Mouse (Mus musculus): Measurements from ENCODE around the gene Mob3a. TPM values are rescaled to one million over a fixed set of nuclear protein-coding genes. Genes with fewer than 3 reads are reported as not detected.

Mob3a gene
- total and polyA plus RNA-seq, 3 experiments: 56.9 to 84.2 (median 71.4) TPM

DNA sequence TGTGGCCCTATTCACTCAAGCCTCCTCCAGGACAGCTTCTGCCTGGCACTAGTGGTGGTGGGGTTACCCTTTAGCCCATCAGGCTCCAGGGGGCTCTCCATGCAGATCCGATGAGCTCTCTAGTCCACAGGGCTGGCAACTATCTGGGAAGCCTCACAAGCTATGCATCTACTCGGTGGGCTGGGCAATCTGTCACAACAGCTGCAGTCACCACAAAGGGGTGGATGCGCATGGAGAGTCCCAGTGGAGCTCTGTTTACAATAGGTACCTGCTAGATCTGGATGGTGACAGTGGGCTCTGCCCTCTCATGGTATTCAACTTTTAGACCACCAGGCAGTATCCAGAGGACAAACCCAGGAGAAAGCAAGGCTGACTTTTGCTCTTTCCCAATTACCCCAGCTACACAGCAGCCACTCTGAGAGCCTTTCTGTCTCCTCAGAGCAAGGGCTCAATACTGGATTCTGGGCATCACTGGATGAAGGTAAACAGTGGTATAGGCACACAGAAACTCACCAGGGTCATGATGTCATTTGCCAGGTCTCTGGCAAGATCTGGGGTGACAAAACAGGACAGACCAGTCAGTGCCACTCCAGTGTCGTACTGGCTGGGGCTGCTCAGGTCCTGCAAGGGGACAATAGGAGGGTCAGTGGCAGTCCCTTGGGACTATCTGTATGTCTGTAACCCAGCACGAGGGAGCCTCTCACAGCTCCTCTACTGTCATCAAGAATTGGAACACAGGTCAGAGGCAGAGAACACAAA is 25.8 kb upstream of the Mob3a start:
- H3K4me1 ChIP-seq (ENCODE audit: control insufficient read depth in 1 of 2, insufficient read depth in 2 of 2): 0 out of 4 replicates have a peak, but pooled peaks cover 0 to under 1% of the 10 kb centered on the region in 2 experiments
- peaks cover 87 to 93% of the 10 kb centered on the region in 2 experiments for H3K36me3 ChIP-seq (replicated peaks in 1 of 2; ENCODE audit: control insufficient read depth in 1 of 2, insufficient read depth in 1 of 2, low read length in 1 of 2)
- H3K9ac ChIP-seq (ENCODE audit: insufficient read depth, low read depth): no peak overlapping the region
- no peaks in the 10 kb centered on the region for H3K27me3 ChIP-seq (replicated peaks)
- H3K27ac ChIP-seq (ENCODE audit: insufficient read depth, low read depth): no peak overlapping the region
- H3K4me3 ChIP-seq (replicated peaks in 1 of 3; ENCODE audit: low read depth in 2 of 3, low read length in 2 of 3, poor library complexity in 1 of 3): no peak overlapping the region
- dilution Hi-C loops (cut with MboI; ENCODE audit: extremely low pct_ligation_motif_present, extremely low pct_unique_long_range_greater_than_20kb, low sequenced_read_pairs) (no loop called here), in situ Hi-C loops (cut with MboI; ENCODE audit: low pct_ligation_motif_present, low pct_unique_long_range_greater_than_20kb, low sequenced_read_pairs) (no loop called here)
- H3K9me3 ChIP-seq (replicated peaks; ENCODE audit: low read length): no peaks in the 10 kb centered on the region
- TF ChIP-seq RCOR1 (conservative IDR thresholded peaks at IDR 0.05; ENCODE audit: low read depth, low read length): no peak
- TF ChIP-seq RAD21 (IDR thresholded peaks at IDR 0.05; ENCODE audit: low read depth, low read length): no peak
- TF ChIP-seq MEF2A (IDR thresholded peaks at IDR 0.05; ENCODE audit: borderline replicate concordance, low read depth, low read length): no peak
- no peak for TF ChIP-seq ZC3H11A (IDR thresholded peaks at IDR 0.05; ENCODE audit: low read depth, low read length)
- no peak for TF ChIP-seq NRF1 (IDR thresholded peaks at IDR 0.05; ENCODE audit: low read depth, low read length)
- DNase-seq (ENCODE audit: extremely low read depth): no peak
- peaks cover 10% of the 10 kb centered on the region for H3K79me2 ChIP-seq (replicated peaks; ENCODE audit: control insufficient read depth, extremely low read depth, insufficient read depth, poor library complexity, severe bottlenecking)
- H3K4me2 ChIP-seq (ENCODE audit: insufficient read depth, low read depth, poor library complexity, severe bottlenecking): no peak overlapping the region

GRCm38 (mm10) chr10:80717281-80717680 is 15.5 kb upstream of the Mob3a start:
- dilution Hi-C loops (cut with MboI; ENCODE audit: extremely low pct_ligation_motif_present, extremely low pct_unique_long_range_greater_than_20kb, low sequenced_read_pairs) (no loop called here), in situ Hi-C loops (cut with MboI; ENCODE audit: low pct_ligation_motif_present, low pct_unique_long_range_greater_than_20kb, low sequenced_read_pairs) (no loop called here)
- Histone ChIP-seq H3K79me2 (replicated peaks; ENCODE audit: control insufficient read depth, extremely low read depth, insufficient read depth, poor library complexity, severe bottlenecking) (no peaks in the 10 kb centered on the region), H3K4me1 (ENCODE audit: control insufficient read depth in 1 of 2, insufficient read depth in 2 of 2) (no peaks in the 10 kb centered on the region), H3K4me3 (replicated peaks in 1 of 3; ENCODE audit: low read depth in 2 of 3, low read length in 2 of 3, poor library complexity in 1 of 3) (no peak overlapping the region), H3K27ac (ENCODE audit: insufficient read depth, low read depth) (no peak overlapping the region), H3K9me3 (replicated peaks; ENCODE audit: low read length) (no peaks in the 10 kb centered on the region), H3K4me2 (ENCODE audit: insufficient read depth, low read depth, poor library complexity, severe bottlenecking) (no peak overlapping the region), H3K36me3 (replicated peaks in 1 of 2; ENCODE audit: control insufficient read depth in 1 of 2, insufficient read depth in 1 of 2, low read length in 1 of 2) (peaks cover 95 to 98% of the 10 kb centered on the region in 2 experiments), H3K9ac (ENCODE audit: insufficient read depth, low read depth) (no peak overlapping the region), H3K27me3 (replicated peaks) (no peaks in the 10 kb centered on the region)
- no peak for DNase-seq (ENCODE audit: extremely low read depth)
- TF ChIP-seq MXI1 (IDR thresholded peaks at IDR 0.05; ENCODE audit: low read depth, low read length) (no peak), IRF4 (IDR thresholded peaks at IDR 0.05; ENCODE audit: low read depth, low read length) (no peak), MEF2A (IDR thresholded peaks at IDR 0.05; ENCODE audit: borderline replicate concordance, low read depth, low read length) (no peak), JUND (conservative IDR thresholded peaks at IDR 0.05; ENCODE audit: low read depth, low read length) (no peak), ZKSCAN1 (IDR thresholded peaks at IDR 0.05; ENCODE audit: borderline replicate concordance, low read depth, low read length) (no peak)

- TF ChIP-seq CTCF (conservative IDR thresholded peaks at IDR 0.05 in 1 of 2, IDR thresholded peaks at IDR 0.05 in 1 of 2; ENCODE audit: low read depth in 2 of 2, low read length in 2 of 2) (no peak), HCFC1 (IDR thresholded peaks at IDR 0.05; ENCODE audit: low read depth, low read length) (no peak), ELF1 (IDR thresholded peaks at IDR 0.05; ENCODE audit: low read depth, low read length) (no peak), SIN3A (IDR thresholded peaks at IDR 0.05; ENCODE audit: low read length) (no peak), JUN (IDR thresholded peaks at IDR 0.05; ENCODE audit: insufficient read depth, low read depth, low read length) (no peak), ZC3H11A (IDR thresholded peaks at IDR 0.05; ENCODE audit: low read depth, low read length) (no peak), MAX (IDR thresholded peaks at IDR 0.05; ENCODE audit: low read length) (no peak), JUND (conservative IDR thresholded peaks at IDR 0.05; ENCODE audit: low read depth, low read length) (no peak), PAX5 (IDR thresholded peaks at IDR 0.05; ENCODE audit: low read length) (no peak), IRF4 (IDR thresholded peaks at IDR 0.05; ENCODE audit: low read depth, low read length) (no peak), TBP (conservative IDR thresholded peaks at IDR 0.05; ENCODE audit: low read depth, low read length) (no peak)
- Histone ChIP-seq H3K9me3 (replicated peaks; ENCODE audit: low read length) (no peaks in the 10 kb centered on the region), H3K36me3 (replicated peaks in 1 of 2; ENCODE audit: control insufficient read depth in 1 of 2, insufficient read depth in 1 of 2, low read length in 1 of 2) (peaks cover 93 to 98% of the 10 kb centered on the region in 2 experiments), H3K27me3 (replicated peaks) (no peaks in the 10 kb centered on the region), H3K9ac (ENCODE audit: insufficient read depth, low read depth) (no peak overlapping the region), H3K79me2 (replicated peaks; ENCODE audit: control insufficient read depth, extremely low read depth, insufficient read depth, poor library complexity, severe bottlenecking) (no peaks in the 10 kb centered on the region), H3K4me2 (ENCODE audit: insufficient read depth, low read depth, poor library complexity, severe bottlenecking) (no peak overlapping the region), H3K27ac (ENCODE audit: insufficient read depth, low read depth) (no peak overlapping the region), H3K4me1 (ENCODE audit: control insufficient read depth in 1 of 2, insufficient read depth in 2 of 2) (no peaks in the 10 kb centered on the region), H3K4me3 (replicated peaks in 1 of 3; ENCODE audit: low read depth in 2 of 3, low read length in 2 of 3, poor library complexity in 1 of 3) (no peak overlapping the region)
- dilution Hi-C loops (cut with MboI; ENCODE audit: extremely low pct_ligation_motif_present, extremely low pct_unique_long_range_greater_than_20kb, low sequenced_read_pairs): no loop called here
- in situ Hi-C loops (cut with MboI; ENCODE audit: low pct_ligation_motif_present, low pct_unique_long_range_greater_than_20kb, low sequenced_read_pairs): no loop called here
- no peak for DNase-seq (ENCODE audit: extremely low read depth)
Observed at GRCm38 (mm10) chr10:80710834-80711233, 9.1 kb upstream of the Mob3a start.
